Mouse (Mus musculus): ENCODE results near the gene Hoxa9.

Hoxa9 gene

DNA sequence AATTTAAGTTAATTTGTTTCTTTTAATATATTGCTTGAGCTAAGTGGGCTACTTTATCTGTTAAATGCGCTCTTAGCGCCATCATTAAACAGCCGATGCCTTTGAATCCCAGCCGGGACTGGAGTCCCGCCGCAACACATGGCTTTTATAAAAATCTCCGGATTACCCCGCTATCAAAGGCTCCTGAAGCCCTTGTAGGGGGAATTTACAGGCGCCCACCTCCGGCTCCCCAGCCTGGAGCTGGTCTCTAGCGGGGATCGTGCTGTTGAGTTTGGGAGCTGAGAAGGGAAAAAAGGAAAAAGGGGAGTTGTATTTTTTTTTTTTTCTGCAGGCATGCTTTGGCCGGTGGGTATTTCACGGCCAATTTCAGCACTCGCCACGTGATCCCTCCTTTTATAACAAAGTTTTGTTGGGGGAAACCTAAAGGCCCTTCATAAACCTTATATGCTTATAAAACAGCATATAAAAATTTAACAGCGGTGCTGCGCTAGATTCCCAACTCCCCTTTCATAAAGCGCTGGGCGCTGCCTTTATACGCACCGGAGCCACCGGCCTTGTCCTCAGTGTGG is 13.7 kb upstream of the Hoxa9 start:
- no peak for DNase-seq (ENCODE audit: low read depth, low spot score)

GRCm38 (mm10) chr6:52243681-52244121 is 12.8 kb upstream of the Hoxa9 start:
- no peak for DNase-seq (ENCODE audit: low read depth, low spot score)

DNA sequence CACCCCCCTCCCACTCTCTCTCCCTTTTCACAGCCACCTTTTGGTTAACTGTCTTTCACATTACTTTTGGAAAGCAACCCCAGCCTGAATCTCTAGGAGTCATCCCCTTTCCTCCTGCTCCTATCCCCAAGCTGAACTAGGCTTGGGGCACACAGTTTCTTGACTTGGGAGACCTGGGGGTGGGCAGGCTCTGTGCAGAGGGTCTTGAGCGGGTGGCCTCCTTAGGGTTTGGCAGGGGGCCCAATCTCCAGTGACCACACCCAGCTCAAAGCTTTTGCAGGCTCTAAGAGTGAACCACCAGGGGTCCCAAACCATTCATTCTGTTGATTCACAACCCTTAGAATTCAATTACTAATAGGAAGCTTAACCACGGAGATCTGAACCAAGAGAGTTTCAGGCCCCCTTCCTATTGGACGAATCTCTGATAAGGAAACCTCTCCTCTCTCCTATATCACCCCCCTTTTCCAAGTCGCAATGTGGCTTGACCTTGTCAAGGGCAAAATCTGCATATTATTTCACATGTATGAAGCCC is 12.0 kb upstream of the Hoxa9 start:
- no peak for DNase-seq (ENCODE audit: low read depth, low spot score)

DNA sequence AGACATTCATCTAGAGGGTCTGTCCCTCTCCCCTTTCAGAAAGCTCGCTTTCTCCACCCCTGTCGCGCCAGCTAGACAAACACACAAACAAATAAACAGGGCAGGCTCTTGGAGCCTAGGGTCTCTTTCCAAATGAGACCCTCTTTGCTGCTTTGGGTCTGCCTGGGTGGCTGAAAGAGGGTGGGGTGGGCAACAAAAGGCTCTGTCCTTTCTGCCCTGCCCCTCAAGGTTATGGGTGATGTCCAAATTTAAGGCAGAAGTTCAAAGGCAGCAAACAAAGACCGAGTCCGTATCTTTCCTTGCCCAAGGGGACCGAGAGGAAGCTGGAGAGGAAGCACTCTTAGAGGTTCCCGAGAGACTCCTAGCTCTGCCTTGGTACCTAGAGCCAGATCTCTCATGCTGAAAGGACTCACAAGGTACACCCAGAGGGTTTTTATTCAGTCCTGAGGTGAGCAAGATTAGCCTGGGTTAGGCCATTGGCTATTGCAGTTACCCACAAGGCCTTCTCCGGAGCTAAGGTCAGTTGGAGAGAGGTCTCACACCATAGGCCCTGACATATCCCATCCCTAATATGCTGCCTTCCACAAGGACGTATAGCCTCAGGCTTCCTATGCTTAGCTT is 10.2 kb upstream of the Hoxa9 start:
- no peak for DNase-seq (ENCODE audit: low read depth, low spot score)

- DNase-seq (ENCODE audit: low read depth, low spot score), result peak; percentile 95
These were observed 9.6 kb upstream of the Hoxa9 start, which contains the start of gene Hoxa10 for GRCm38 (mm10) chr6:52240389-52241000. TSS of gene Hoxa10 (minus strand) at chr6:52240854.

- DNase-seq (ENCODE audit: low read depth, low spot score), result no peak
These were observed 8.9 kb upstream of the Hoxa9 start for GRCm38 (mm10) chr6:52239625-52240388.

DNA sequence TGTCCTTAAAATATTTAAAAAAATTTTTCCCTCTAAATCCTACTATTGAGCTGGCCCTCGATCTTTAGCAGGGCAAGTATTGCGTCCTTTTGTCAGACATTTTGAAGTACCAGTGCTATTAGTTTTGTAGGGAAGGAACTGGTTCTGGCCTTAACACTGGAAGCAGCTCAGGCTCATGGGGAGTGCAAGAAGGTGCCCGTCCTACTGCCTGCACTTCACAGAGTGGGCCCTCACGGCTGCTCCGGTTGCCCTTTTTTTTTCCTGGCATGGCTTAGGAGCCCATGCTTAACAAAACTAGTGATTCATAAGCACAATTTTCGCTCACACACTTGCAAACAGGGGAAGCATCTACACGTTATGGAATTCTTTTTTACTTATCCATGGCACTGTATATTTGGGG is 8.1 kb upstream of the Hoxa9 start:
- peak; percentile 12 for DNase-seq (ENCODE audit: low read depth, low spot score)

DNA sequence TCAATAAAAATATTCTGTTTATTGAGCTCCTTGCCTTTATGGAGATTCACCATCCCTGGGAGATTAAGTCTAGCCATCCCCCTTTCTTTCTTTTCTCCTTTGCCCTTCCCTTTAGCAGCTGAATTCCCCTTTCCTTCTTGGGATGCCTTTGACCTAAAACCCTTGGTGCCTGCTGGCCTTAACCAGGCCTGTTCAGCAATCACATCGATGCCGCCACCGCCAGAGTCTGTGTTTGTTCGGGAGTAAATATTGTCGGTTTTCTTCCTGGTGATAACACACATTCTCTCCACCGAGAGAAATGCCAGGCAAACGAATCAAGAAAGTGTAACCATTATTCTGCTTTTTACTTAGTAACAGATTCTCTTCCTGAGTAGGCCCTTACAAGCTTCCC is 7.3 kb upstream of the Hoxa9 start:
- DNase-seq (ENCODE audit: low read depth, low spot score), result no peak

- no peak for DNase-seq (ENCODE audit: low read depth, low spot score)
These were observed 6.7 kb upstream of the Hoxa9 start for GRCm38 (mm10) chr6:52237346-52238154.

DNA sequence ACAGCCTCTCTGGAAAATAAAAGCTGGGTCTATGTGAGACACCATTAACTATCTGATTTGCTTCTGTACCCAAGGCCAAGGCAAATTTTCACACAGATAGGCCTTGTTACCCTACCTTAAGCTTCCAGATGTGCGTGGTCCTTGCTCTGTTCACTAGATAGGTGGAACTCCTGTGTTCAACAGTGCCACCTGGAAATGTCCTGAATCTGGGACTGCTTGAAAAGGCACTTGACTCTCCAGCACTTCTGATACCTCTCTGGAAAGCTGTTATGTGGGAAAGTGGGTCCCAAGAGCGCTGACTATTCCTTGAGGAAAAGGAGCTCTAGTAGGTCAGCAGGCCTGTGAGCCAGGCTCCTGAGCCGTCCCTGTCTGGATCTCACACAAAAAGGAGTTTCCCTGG is 5.9 kb upstream of the Hoxa9 start:
- DNase-seq (ENCODE audit: low read depth, low spot score), result no peak

DNA sequence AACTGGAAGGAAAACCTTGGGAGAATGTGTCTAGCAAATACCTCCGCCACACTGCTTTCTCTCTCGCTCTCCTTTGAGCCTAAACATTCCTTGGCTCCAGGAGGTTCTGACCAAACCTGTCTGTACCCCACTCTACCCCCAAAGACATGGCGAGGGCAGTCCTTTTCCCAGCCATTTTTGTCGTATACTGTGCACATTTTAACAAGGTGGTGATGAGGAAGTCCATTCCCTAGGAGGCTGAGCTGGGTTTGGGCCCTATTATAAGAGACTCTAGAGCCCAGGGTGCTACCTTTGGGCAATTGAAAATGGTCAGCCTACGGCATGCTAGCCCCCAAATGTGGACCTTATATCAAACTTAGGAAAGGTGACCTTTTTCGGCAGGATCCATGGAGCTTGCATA is 5.0 kb upstream of the Hoxa9 start:
- no peak for DNase-seq (ENCODE audit: low read depth, low spot score)

GRCm38 (mm10) chr6:52235267-52235666 is 4.4 kb upstream of the Hoxa9 start:
- no peak for DNase-seq (ENCODE audit: low read depth, low spot score)

- DNase-seq (ENCODE audit: low read depth, low spot score), result no peak
These were observed 3.7 kb upstream of the Hoxa9 start for GRCm38 (mm10) chr6:52234428-52235140.

- DNase-seq (ENCODE audit: low read depth, low spot score), result no peak
These were observed 2.9 kb upstream of the Hoxa9 start for GRCm38 (mm10) chr6:52233546-52234427.

GRCm38 (mm10) chr6:52232984-52233545 is 2.2 kb upstream of the Hoxa9 start:
- DNase-seq (ENCODE audit: low read depth, low spot score), result no peak

- DNase-seq (ENCODE audit: low read depth, low spot score), result no peak
These were observed 1.7 kb upstream of the Hoxa9 start for GRCm38 (mm10) chr6:52232568-52232965.

GRCm38 (mm10) chr6:52231885-52232567 is 1.1 kb upstream of the Hoxa9 start:
- no peak for DNase-seq (ENCODE audit: low read depth, low spot score)

GRCm38 (mm10) chr6:52229558-52230416 is 1.1 kb downstream of the Hoxa9 start:
- DNase-seq (ENCODE audit: low read depth, low spot score), result no peak

Measured in A20 (cell line).